Mouse (Mus musculus) G1E-ER4 (cell line): ENCODE results near the gene Psma6. TPM values are rescaled to one million over a fixed set of nuclear protein-coding genes. Genes with fewer than 3 reads are reported as not detected.

Experiments used
- GATA1 ChIP-seq: IDR thresholded peaks from one replicate; pipeline ENCODE4 v1.8.0; 2012; ENCODE audit warnings: low read length, inconsistent platforms
- polyA plus RNA-seq: library from polyadenylated mRNA; stranded (reverse); fragments of >175 nt; gene quantifications from 2 replicates; pipeline ENCODE4 v1.2.3, GENCODE M21; 2012

Gene Psma6
- polyA plus RNA-seq, 1 experiment: 12.2 TPM

- no peak for TF ChIP-seq GATA1
Observed at GRCm38 (mm10) chr12:55429201-55429600, 45.2 kb downstream of the Psma6 start.

DNA sequence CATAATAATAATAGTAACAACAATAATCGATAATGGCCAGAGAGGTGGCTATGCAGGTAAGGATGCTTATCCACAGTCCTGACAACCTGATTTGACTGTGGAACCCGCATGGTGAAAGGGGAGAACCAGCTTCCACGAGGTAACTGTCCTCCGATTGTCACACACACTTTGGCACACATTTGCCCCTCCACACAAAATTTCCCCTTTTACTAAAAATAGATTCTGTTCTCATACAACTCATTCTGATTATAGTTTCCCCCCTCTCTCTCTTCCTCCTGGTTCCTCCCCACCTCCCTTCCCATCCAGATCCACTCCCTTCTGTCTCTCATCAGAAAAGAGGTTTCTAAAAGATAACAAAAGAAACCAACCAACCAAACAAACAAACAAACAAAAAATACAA is 45.9 kb downstream of the Psma6 start:
- TF ChIP-seq GATA1: no peak

GRCm38 (mm10) chr12:55432284-55432919 is 48.4 kb downstream of the Psma6 start:
- no peak for TF ChIP-seq GATA1

- TF ChIP-seq GATA1: no peak
Observed at GRCm38 (mm10) chr12:55432920-55433284, 48.9 kb downstream of the Psma6 start.

- no peak for TF ChIP-seq GATA1
Observed at GRCm38 (mm10) chr12:55433802-55434435, 49.9 kb downstream of the Psma6 start.

GRCm38 (mm10) chr12:55435080-55435479 is 51.1 kb downstream of the Psma6 start:
- TF ChIP-seq GATA1: no peak

- no peak for TF ChIP-seq GATA1
Observed at GRCm38 (mm10) chr12:55437122-55437826, 53.3 kb downstream of the Psma6 start.

DNA sequence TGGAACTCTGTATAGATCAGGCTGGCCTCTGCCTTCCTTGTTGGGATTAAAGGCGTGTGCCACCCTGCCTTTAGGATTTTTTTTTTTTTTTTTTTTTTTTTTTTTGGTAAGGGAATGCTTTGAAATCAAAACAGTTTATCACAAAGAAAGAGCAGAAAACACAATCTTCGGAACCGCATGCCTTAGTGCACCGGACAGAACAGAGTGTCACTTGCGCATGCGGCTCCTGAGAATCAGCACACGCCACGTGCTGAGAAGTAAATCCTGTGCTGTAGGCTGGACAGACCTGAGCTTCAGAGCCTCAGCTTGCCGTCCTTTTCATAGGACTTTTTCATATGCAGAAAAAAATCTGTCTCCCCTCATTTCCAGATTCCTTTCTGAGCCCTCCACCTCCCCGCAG is 54.0 kb downstream of the Psma6 start:
- no peak for TF ChIP-seq GATA1

- TF ChIP-seq GATA1: no peak
Observed at GRCm38 (mm10) chr12:55438611-55439137, 54.7 kb downstream of the Psma6 start.

DNA sequence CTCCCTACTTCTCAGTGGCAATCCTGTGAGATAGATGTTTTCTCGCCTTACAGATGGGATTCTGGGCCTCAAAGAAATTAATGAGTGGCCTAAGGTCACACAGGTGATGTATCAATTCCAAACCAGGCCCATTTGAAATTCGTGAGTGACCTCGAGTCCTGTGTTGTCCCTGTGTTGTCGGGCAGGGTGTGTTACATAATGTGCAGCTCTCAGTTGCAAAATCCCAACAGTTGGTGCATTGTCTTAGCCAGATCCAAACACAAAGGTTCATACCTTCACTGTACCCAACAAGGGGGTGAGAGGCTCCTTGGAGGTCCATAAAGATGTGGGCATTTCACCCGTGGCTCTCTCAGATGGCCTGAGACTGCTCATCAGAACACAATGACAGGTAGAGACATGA is 56.4 kb downstream of the Psma6 start:
- TF ChIP-seq GATA1: no peak

- TF ChIP-seq GATA1: no peak
Observed at GRCm38 (mm10) chr12:55442245-55442644, 58.2 kb downstream of the Psma6 start.

DNA sequence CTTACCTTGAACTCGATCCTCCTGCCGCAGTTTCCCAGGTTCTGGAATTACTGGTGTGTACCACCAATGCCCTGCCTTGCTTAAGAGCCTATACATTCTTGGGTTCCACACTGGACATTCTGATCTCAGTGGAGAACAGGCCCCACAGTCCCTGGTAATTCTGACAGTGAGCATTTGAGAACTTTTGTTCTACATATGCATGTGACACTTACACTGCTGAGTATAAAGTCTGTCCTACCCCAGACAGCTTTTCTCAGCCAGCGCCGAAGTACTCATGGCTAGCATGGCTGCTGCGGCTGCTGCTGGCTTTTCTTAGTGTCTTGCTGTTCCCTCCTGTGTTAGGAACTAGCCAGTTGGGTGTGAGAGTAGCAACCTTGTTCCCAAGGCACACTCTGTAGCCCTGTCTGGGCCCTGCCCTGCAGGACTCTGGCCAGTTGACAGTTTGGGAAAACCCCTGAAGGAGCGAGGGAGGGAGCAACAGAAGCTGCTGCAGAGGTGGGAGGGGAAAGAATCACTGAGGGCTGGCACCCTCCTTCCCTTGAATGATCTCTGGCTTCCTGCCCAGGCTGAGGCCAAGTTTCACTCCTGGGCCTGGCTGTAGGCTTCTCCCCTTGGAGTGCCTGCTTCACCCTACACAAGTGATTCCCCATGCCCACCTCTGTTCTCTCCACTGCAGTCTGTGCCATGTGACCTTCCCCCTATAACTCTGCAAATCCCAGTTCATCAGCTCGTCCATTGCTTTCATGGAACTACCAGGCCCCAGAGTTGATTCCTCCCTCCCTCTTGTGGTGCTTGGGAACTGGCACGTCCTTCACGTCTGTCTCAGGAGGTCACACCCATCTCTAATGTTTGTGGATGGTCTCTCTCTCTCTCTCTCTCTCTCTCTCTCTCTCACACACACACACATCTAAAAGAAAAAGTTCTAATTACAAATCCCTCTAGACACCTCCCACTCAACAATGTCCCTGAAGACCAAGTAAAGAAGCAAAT is 59.1 kb downstream of the Psma6 start:
- TF ChIP-seq GATA1: no peak

DNA sequence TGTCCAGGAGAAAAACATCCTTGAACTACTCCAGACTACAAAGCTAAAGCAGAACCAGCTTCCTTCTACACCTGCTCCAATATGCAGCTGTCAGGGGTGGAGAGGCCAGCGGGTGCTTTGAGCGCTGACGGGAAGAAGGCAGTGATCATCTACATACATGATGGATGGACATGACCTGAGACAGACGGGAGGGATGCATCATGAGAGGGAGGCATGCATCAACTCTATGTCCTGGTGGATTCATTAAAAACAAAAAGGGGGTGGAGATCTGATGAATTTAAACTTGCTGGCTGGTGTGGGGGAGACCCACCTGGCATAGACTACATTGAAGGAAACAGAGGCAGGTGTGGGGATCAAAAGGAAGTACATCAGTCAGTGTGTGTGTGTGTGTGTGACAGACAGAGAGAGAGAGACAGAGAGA is 60.0 kb downstream of the Psma6 start:
- TF ChIP-seq GATA1: no peak

- no peak for TF ChIP-seq GATA1
Observed at GRCm38 (mm10) chr12:55445583-55445982, 61.6 kb downstream of the Psma6 start.

DNA sequence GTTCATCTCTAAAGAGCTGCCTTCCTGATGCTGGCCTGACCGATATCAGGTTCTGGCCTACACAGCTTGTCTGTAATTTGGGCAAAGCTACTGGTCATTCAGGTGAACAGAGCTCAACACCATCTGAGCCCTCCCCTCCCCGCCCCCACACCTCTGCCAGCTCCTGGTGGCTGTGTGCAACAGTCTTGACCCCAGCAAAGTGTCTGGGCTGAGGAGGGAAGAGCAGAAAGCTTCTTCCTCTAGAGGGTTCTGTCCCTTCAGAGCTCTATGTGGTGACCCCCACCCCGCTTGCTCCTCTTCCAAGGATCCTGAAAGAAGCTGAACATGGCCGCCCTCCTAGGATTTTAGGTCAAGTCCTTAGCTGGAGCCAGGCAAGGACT is 62.3 kb downstream of the Psma6 start:
- no peak for TF ChIP-seq GATA1
